Mouse (Mus musculus): Measurements from ENCODE around the gene Birc7. TPM values are rescaled to one million over a fixed set of nuclear protein-coding genes. Genes with fewer than 3 reads are reported as not detected.

Birc7 gene
- polyA plus RNA-seq, 1 experiment = not detected

DNA sequence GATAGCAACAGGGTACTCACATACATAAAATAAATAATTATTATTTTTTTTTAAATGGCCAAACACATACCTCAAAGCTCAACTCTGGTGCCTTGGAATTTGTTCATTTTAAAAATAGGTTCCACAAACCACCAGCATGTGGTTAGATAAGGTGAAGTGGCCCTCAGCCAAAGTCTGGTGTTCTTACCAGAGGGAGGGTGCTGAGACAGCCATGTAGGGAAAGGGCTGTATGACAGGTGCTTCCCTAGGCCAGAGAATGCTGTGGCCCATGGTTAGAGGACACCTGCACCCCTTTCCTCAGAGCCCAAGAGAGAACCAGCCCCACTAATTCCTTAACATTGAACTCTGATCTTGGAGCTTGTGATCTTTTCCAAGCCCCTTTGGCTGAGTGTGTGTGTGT, 11.4 kb downstream of the Birc7 start:
- Histone ChIP-seq H3K36me3 (replicated peaks; ENCODE audit: low read length) (no peaks in the 10 kb centered on the region), H3K27me3 (replicated peaks) (peaks cover 87% of the 10 kb centered on the region), H3K4me3 (replicated peaks) (peak overlapping the region; percentile 47), H3K9me3 (peaks cover 14% of the 10 kb centered on the region), H3K4me1 (peaks cover 15% of the 10 kb centered on the region)
- TF ChIP-seq FLI1 (IDR thresholded peaks at IDR 0.05; ENCODE audit: low read length) (no peak), GATA1 (IDR thresholded peaks at IDR 0.05; ENCODE audit: borderline replicate concordance, low read length) (no peak)

DNA sequence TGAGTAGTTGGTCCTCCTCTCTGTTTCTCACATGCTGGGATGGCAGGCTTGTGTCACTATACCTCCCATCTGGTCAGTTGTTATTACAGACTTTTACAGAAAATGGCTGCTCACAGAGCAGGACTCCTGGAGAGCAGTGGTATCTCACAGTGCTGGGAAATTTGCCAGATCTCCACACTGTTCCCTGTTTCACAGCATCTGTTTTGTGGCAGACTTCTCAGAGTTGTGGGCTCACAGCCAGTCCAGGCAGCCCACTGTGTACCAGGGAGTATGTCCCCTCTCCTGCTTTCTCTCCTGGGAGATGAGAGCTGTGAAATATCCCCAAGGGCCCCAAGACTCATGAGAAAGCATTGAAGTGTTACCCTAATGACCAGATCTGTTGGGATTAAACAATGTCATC, 13.0 kb downstream of the Birc7 start:
- TF ChIP-seq FLI1 (IDR thresholded peaks at IDR 0.05; ENCODE audit: low read length) (no peak), GATA1 (IDR thresholded peaks at IDR 0.05; ENCODE audit: borderline replicate concordance, low read length) (no peak)
- peaks cover 83% of the 10 kb centered on the region for H3K27me3 ChIP-seq (replicated peaks)
- no peaks in the 10 kb centered on the region for H3K36me3 ChIP-seq (replicated peaks; ENCODE audit: low read length)
- H3K4me3 ChIP-seq (replicated peaks) = no peak overlapping the region
- H3K4me1 ChIP-seq = peaks cover 9% of the 10 kb centered on the region
- H3K9me3 ChIP-seq = peaks cover 14% of the 10 kb centered on the region

DNA sequence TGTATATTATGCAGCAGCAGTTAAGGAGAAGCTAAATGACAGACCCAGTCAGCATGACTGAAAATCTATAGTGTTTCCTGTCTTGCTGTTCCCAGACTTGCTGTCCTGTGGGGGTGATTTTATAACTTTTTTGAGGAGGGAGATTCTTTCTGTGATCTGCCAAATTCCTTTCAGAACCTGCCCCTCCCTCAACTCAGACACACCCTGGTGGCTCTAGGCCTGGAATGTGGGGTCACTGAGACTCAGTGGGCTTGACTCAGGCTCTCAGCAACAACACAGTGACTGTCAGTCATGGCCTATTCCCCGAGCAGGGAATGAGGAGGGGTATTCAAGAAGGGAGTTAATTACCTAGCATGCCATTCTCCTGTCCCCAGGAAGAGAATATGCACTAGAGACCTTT, 21.1 kb downstream of the Birc7 start:
- Histone ChIP-seq H3K9me3 (no peaks in the 10 kb centered on the region), H3K27me3 (replicated peaks) (peaks cover 91% of the 10 kb centered on the region), H3K36me3 (replicated peaks; ENCODE audit: low read length) (no peaks in the 10 kb centered on the region), H3K4me3 (replicated peaks) (no peak overlapping the region), H3K4me1 (peaks cover 11% of the 10 kb centered on the region)
- no peak for TF ChIP-seq FLI1 (IDR thresholded peaks at IDR 0.05; ENCODE audit: low read length)
- no peak for TF ChIP-seq GATA1 (IDR thresholded peaks at IDR 0.05; ENCODE audit: borderline replicate concordance, low read length)

DNA sequence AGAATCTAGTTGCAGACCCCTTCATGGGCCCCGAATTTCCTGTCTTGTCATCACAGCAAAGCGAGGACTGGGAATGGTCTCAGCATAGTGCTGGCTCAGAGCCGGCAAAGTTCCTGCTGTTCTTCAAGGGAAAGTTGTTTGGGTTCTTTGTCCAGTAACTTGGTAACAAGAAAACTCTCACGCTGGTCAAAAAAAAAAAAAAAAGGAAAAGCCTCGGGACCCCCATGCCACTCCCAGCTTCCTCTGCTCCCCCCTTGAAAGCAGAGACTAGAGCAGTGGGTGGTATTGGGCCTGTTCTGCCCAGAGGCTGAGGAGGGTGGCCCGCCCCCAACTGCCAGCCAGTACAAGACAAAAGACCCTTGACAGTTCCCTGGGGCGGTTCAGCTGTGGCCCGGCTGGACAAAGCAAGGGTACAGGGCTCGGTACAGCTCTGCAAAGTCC, 23.9 kb downstream of the Birc7 start:
- no peaks in the 10 kb centered on the region for H3K9me3 ChIP-seq
- H3K27me3 ChIP-seq (replicated peaks) = peaks cover 91% of the 10 kb centered on the region
- no peaks in the 10 kb centered on the region for H3K36me3 ChIP-seq (replicated peaks; ENCODE audit: low read length)
- peaks cover 14% of the 10 kb centered on the region for H3K4me1 ChIP-seq
- no peak for TF ChIP-seq GATA1 (IDR thresholded peaks at IDR 0.05; ENCODE audit: borderline replicate concordance, low read length)
- no peak overlapping the region for H3K4me3 ChIP-seq (replicated peaks)

DNA sequence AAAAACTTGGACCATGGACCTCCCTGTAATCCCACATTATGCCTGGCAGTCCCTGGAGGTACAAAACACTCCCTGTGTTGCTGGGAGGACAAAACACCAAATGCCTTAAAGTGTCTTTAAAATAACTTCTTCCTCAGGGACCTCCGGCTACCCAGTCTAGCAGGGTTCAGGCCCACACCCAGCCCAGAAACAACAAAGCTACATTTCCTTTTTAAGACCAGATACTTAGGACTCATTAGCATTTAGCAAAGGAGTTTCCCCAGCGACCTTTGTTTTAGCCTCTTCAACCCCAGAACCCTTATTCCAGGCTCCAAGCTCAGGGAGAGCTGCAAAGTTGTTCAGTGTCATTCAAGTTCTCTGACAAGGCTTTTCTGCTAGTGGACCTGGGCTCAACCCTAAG, 24.8 kb downstream of the Birc7 start:
- H3K4me1 ChIP-seq = peaks cover 14% of the 10 kb centered on the region

DNA sequence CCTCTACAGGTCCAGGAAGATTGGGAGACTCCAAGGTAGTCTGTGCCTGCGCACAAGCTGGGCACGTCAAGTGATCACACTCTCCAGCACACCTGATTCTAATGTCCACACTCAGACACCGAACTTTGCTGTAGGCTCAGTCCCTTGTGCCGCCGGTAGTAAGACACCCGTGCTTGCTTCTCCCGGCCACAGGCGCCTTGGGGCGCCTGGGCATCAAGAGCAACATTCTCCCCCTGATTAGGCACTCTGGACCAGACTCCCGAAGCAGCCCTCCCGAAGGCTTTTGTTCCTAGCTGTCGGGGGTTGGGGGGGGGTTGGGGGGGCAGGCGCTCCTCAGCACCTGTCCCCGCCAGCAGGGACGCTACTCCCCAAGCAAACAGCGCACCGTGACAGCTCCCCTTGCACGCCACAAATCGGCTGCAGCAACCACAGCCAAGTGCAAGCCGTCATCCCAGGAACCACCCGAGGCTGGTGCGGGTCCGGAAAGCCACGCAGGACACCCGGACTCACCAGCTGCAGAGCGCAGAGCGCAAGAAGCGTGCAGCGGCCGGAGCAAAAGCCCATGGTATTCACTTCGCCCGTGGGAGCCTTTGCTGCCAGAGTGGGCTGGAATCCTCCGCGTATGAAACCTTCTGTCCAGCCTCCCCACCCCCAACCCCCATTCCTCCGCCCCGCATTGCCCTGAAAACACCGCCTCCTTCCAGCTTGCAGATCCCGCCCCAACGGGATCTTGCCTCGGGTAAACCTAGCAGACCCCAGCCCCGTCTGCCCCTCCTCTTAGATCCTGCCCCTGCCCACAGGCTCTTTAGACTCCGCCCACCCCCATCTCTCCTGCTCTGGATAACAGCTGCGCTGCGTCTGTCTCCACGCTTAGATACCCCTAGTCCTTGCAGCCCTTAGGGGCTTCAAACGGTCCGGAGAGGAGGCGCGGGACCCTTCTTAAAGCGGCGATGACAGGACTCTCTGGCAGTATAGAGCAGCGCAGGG, 25.5 kb downstream of the Birc7 start, which contains the start of gene Nkain4:
Gene Nkain4, minus strand, starts transcription at position 639 of the 987 bp plus-strand sequence.
- H3K27me3 ChIP-seq (replicated peaks) = peaks cover 88% of the 10 kb centered on the region
- TF ChIP-seq FLI1 (IDR thresholded peaks at IDR 0.05; ENCODE audit: low read length) (no peak), GATA1 (IDR thresholded peaks at IDR 0.05; ENCODE audit: borderline replicate concordance, low read length) (no peak)
- H3K4me3 ChIP-seq (replicated peaks) = peak within 1 kb of the TSS; percentile 46

More for the DNA sequence above, 24.8 kb downstream of the Birc7 start:
- H3K27me3 ChIP-seq (replicated peaks) = peaks cover 90% of the 10 kb centered on the region
- no peak overlapping the region for H3K4me3 ChIP-seq (replicated peaks)
- TF ChIP-seq GATA1 (IDR thresholded peaks at IDR 0.05; ENCODE audit: borderline replicate concordance, low read length) = no peak
- TF ChIP-seq FLI1 (IDR thresholded peaks at IDR 0.05; ENCODE audit: low read length) = no peak
- H3K36me3 ChIP-seq (replicated peaks; ENCODE audit: low read length) = no peaks in the 10 kb centered on the region
- no peaks in the 10 kb centered on the region for H3K9me3 ChIP-seq

DNA sequence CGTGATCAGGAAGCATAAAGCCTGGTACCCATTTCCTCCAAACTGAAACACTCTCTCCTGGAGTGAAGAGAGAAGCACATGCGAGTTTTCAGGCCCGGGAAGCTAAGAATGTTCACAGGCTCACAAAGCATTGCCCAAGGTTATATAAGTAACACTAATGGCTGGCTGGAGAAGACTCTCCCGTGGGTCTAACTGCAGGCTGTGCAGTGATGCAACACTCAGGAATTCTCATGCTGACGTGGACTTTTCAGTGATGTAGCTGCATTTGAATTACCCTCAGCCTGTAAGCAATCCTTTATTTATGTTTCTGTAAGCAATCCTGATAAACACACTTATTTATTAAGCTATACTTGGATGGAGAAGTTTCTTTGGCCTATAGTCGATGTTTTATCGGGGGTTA, 30.8 kb downstream of the Birc7 start:
- H3K9me3 ChIP-seq = no peaks in the 10 kb centered on the region
- H3K27me3 ChIP-seq (replicated peaks) = peaks cover 58% of the 10 kb centered on the region
- H3K36me3 ChIP-seq (replicated peaks; ENCODE audit: low read length) = no peaks in the 10 kb centered on the region
- TF ChIP-seq FLI1 (IDR thresholded peaks at IDR 0.05; ENCODE audit: low read length) = no peak
- TF ChIP-seq GATA1 (IDR thresholded peaks at IDR 0.05; ENCODE audit: borderline replicate concordance, low read length) = no peak
- peaks cover 40% of the 10 kb centered on the region for H3K4me1 ChIP-seq
- H3K4me3 ChIP-seq (replicated peaks) = no peak overlapping the region

More for the DNA sequence above, 25.5 kb downstream of the Birc7 start, which contains the start of gene Nkain4:
- Histone ChIP-seq H3K9me3 (no peaks in the 10 kb centered on the region), H3K4me1 (peaks cover 18% of the 10 kb centered on the region), H3K36me3 (replicated peaks; ENCODE audit: low read length) (no peaks in the 10 kb centered on the region)

DNA sequence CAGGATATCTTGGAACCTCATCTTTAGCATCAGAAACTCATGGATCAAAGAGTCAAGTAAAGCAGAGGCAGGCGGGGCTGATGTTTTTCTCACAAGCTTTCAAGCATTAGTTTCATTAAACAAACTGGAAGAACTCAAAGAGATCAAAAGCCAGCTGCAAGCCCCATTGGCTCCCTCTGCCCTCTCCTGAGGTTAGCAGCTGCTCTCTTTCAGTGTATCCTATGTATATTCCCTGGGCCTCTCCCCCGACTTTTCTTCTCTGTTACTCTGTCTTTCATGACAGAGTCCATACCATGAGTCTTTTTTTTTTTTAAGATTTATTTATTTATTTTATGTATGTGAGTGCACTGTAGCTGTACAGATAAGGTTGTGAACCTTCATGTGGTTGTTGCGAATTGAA, 31.4 kb downstream of the Birc7 start:
- H3K9me3 ChIP-seq = no peaks in the 10 kb centered on the region
- TF ChIP-seq GATA1 (IDR thresholded peaks at IDR 0.05; ENCODE audit: borderline replicate concordance, low read length) (no peak), FLI1 (IDR thresholded peaks at IDR 0.05; ENCODE audit: low read length) (no peak)
- H3K36me3 ChIP-seq (replicated peaks; ENCODE audit: low read length) = no peaks in the 10 kb centered on the region
- peaks cover 52% of the 10 kb centered on the region for H3K27me3 ChIP-seq (replicated peaks)
- H3K4me1 ChIP-seq = peaks cover 39% of the 10 kb centered on the region
- H3K4me3 ChIP-seq (replicated peaks) = no peak overlapping the region

DNA sequence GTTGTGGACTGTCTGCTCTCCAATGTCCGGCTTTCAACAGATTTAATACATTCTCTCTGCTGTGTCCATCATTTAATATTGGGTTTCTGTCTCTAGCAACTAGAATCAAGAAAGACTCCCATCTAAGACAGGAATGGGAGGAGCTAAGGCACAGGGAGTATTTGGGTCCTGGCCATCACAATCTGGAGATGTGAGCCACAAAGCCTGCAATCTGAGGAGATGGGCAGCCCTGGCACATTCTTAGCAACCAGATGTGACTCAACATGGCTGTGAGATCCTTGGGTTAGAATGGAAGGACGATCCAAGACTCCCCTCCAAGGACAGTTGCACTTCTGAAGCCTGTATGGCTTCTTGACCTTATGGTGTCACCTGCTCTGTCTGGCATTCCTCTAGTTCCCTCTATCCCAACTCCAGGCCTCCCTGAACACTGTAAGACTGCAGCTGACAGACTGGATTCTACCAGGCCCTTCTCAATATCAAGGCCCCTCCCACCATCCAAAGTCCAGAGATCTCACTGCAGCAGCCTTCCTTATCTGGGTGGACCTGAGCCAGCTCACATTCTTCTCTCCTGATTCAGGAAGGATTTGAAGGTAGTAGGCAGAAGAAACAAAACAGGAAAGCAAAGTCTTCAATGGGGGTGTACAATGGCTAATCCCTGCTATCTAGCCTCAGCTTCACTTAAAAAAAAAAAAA, 33.9 kb downstream of the Birc7 start:
- Histone ChIP-seq H3K36me3 (replicated peaks; ENCODE audit: low read length) (no peaks in the 10 kb centered on the region), H3K4me3 (replicated peaks) (no peak overlapping the region), H3K9me3 (no peaks in the 10 kb centered on the region), H3K4me1 (peaks cover 47% of the 10 kb centered on the region), H3K27me3 (replicated peaks) (peaks cover 31% of the 10 kb centered on the region)
- no peak for TF ChIP-seq FLI1 (IDR thresholded peaks at IDR 0.05; ENCODE audit: low read length)
- no peak for TF ChIP-seq GATA1 (IDR thresholded peaks at IDR 0.05; ENCODE audit: borderline replicate concordance, low read length)

All from megakaryocyte, embryonic 14.5 days (primary cell).